Mouse (Mus musculus): ENCODE data around the gene Chrna1. TPM values are rescaled to one million over a fixed set of nuclear protein-coding genes. Genes with fewer than 3 reads are reported as not detected.

Chrna1 gene
- polyA plus RNA-seq (2012; fragmentation: generic; extraction: Trizol), result 391 TPM

GRCm38 (mm10) chr2:73580166-73580565, at the start of gene Chrna1:
Gene Chrna1, minus strand, starts transcription at chr2:73580338.
- Histone ChIP-seq H3K4me2 (ENCODE audit: low read depth) (peak within 1 kb of the TSS; percentile 89), H3K27me3 (ENCODE audit: control insufficient read depth, insufficient read depth, insufficient read length) (no peaks in the 10 kb centered on the region), H3ac (ENCODE audit: control insufficient read depth, insufficient read length) (no peak within 1 kb of the TSS), H3K4me3 (peak within 1 kb of the TSS; percentile 41), H3K36me3 (ENCODE audit: control insufficient read depth, insufficient read depth) (peaks cover 1% of the 10 kb centered on the region), H3K79me2 (ENCODE audit: control insufficient read depth, insufficient read depth) (peaks cover 39% of the 10 kb centered on the region)
- TF ChIP-seq CEBPB (IDR thresholded peaks at IDR 0.05; ENCODE audit: insufficient read depth, poor library complexity, severe bottlenecking), result peak; percentile 73; the same call in 1 of the 2 replicates
- TF ChIP-seq REST (IDR thresholded peaks at IDR 0.05; ENCODE audit: insufficient read depth, insufficient read length), result peak; percentile 28
- TF ChIP-seq USF1 (IDR thresholded peaks at IDR 0.05; ENCODE audit: low read depth), result no peak
- no peak for TF ChIP-seq MAX (IDR thresholded peaks at IDR 0.05; ENCODE audit: low read depth)
- peak; percentile 97 to 100 (median 100) for TF ChIP-seq MYOD1 (IDR thresholded peaks at IDR 0.05; ENCODE audit: control insufficient read depth in 1 of 3, insufficient read length in 2 of 3, low read depth in 2 of 3)
- TF ChIP-seq E2F4 (IDR thresholded peaks at IDR 0.05; ENCODE audit: insufficient read depth), result no peak
- peak; percentile 37 for TF ChIP-seq SRF (IDR thresholded peaks at IDR 0.05; ENCODE audit: control insufficient read depth, insufficient read length, low read depth)
- peak; percentile 100 for TF ChIP-seq TCF3 (IDR thresholded peaks at IDR 0.05; ENCODE audit: insufficient read length, low read depth)
- peak; percentile 92 for TF ChIP-seq POLR2A (IDR thresholded peaks at IDR 0.05; ENCODE audit: insufficient read length, low read depth)
- TF ChIP-seq TCF12 (IDR thresholded peaks at IDR 0.05; ENCODE audit: insufficient read depth, poor library complexity, severe bottlenecking), result peak; percentile 100
- peak; percentile 100 for TF ChIP-seq MYOG (IDR thresholded peaks at IDR 0.05; ENCODE audit: control insufficient read depth in 1 of 3, insufficient read depth in 1 of 3, insufficient read length in 2 of 3, low read depth in 2 of 3)
- peak; percentile 88 for TF ChIP-seq POLR2AphosphoS2 (IDR thresholded peaks at IDR 0.05; ENCODE audit: insufficient read length, low read depth)

DNA sequence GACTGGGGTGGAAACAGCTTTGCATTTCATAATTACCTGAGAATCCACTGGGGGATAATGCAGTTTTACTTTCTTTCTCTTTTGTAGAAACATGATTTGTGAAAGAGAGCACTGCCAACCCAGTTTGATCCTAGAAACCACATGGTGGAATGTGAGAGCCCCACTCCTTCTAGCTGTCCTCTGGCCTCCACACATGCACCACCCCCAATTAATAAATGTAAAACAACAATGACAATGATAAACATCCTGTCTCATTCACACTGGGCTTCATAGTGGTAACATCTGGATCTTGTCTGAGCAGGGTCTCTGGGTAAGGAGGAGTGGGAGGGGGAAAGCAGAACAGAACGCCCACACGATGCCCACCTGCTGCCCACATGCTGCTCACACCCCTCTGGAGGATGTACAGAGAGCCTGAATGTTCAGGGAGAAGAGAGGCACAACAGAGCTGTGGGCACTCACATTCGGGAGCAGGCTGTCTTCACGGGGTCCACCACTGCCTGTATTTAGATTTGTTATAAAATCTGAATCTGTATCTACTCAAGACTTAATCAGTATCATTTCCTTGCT, 38.4 kb upstream of the Chrna1 start:
- TF ChIP-seq CEBPB (IDR thresholded peaks at IDR 0.05; ENCODE audit: insufficient read depth, poor library complexity, severe bottlenecking), result no peak
- no peak for TF ChIP-seq E2F4 (IDR thresholded peaks at IDR 0.05; ENCODE audit: insufficient read depth)
- H3K36me3 ChIP-seq (ENCODE audit: control insufficient read depth, insufficient read depth), result peaks cover 11% of the 10 kb centered on the region

DNA sequence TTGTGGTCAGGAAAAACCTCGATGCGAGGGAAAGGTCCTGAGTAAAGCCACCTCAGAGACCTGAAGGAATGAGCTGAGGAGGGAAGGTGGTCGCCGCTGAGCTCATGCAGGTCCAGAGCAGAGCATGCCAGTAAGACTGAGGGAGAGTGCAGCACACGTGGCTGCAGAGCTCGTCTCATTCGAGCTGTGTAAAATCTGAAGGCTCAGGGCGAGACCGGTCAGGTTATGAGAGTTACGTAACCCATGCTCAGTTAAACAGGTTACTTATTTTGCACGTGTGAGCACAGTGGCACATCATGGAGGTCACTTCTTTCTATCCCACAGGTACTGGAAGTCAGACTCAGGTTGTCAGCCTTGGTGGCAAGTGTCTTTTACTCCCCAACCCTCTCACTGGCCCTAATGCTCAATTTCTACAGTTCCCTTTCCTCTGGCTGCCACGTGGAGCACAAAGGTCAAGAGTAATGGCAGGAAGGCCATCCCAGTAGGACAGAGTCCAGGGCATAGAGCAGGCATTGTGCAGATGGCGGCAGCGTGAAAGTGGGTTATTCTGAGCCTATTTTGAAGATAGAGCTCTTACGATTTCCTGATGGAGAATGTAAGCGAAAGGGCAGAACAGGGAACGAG, 36.4 kb upstream of the Chrna1 start:
- Histone ChIP-seq H3ac (ENCODE audit: control insufficient read depth, insufficient read length) (no peak overlapping the region), H3K36me3 (ENCODE audit: control insufficient read depth, insufficient read depth) (peaks cover 11% of the 10 kb centered on the region), H3K4me3 (no peak overlapping the region), H3K79me2 (ENCODE audit: control insufficient read depth, insufficient read depth) (no peaks in the 10 kb centered on the region), H3K27me3 (ENCODE audit: control insufficient read depth, insufficient read depth, insufficient read length) (no peaks in the 10 kb centered on the region), H3K4me2 (ENCODE audit: low read depth) (no peak overlapping the region)
- TF ChIP-seq CEBPB (IDR thresholded peaks at IDR 0.05; ENCODE audit: insufficient read depth, poor library complexity, severe bottlenecking), result no peak
- no peak for TF ChIP-seq MYOD1 (IDR thresholded peaks at IDR 0.05; ENCODE audit: control insufficient read depth in 1 of 3, insufficient read length in 2 of 3, low read depth in 2 of 3)
- no peak for TF ChIP-seq MYOG (IDR thresholded peaks at IDR 0.05; ENCODE audit: control insufficient read depth in 1 of 3, insufficient read depth in 1 of 3, insufficient read length in 2 of 3, low read depth in 2 of 3)
- TF ChIP-seq USF1 (IDR thresholded peaks at IDR 0.05; ENCODE audit: low read depth), result no peak
- TF ChIP-seq REST (IDR thresholded peaks at IDR 0.05; ENCODE audit: insufficient read depth, insufficient read length), result no peak
- TF ChIP-seq POLR2A (IDR thresholded peaks at IDR 0.05; ENCODE audit: insufficient read length, low read depth), result no peak
- TF ChIP-seq POLR2AphosphoS2 (IDR thresholded peaks at IDR 0.05; ENCODE audit: insufficient read length, low read depth), result no peak
- no peak for TF ChIP-seq TCF3 (IDR thresholded peaks at IDR 0.05; ENCODE audit: insufficient read length, low read depth)

More for the DNA sequence above, 38.4 kb upstream of the Chrna1 start:
- Histone ChIP-seq H3K4me3 (no peak overlapping the region), H3ac (ENCODE audit: control insufficient read depth, insufficient read length) (no peak overlapping the region), H3K27me3 (ENCODE audit: control insufficient read depth, insufficient read depth, insufficient read length) (no peaks in the 10 kb centered on the region), H3K79me2 (ENCODE audit: control insufficient read depth, insufficient read depth) (no peaks in the 10 kb centered on the region), H3K4me2 (ENCODE audit: low read depth) (no peak overlapping the region)

DNA sequence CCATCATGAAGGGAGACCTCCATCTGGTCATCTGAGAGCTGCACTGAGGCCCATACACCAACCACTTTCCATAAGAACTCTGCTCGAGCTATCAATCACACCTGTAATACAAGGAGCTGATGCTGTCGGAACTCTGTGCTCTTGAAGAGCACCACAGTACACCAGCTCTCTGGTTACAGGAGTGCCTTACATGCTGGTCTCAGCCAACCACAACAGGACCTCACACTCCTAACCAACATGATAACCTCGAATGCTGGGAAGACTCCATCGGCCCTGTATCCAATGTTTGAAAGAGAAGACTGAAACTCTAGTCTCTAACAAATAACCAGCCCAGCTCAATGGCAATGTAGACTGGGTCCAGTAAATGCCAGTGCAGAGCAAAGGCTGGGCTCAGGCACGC, 35.3 kb upstream of the Chrna1 start:
- no peaks in the 10 kb centered on the region for H3K27me3 ChIP-seq (ENCODE audit: control insufficient read depth, insufficient read depth, insufficient read length)
- no peak overlapping the region for H3ac ChIP-seq (ENCODE audit: control insufficient read depth, insufficient read length)
- H3K4me3 ChIP-seq, result no peak overlapping the region
- no peak overlapping the region for H3K4me2 ChIP-seq (ENCODE audit: low read depth)
- TF ChIP-seq MYOG (IDR thresholded peaks at IDR 0.05; ENCODE audit: control insufficient read depth in 1 of 3, insufficient read depth in 1 of 3, insufficient read length in 2 of 3, low read depth in 2 of 3) (no peak), TCF12 (IDR thresholded peaks at IDR 0.05; ENCODE audit: insufficient read depth, poor library complexity, severe bottlenecking) (no peak), MYOD1 (IDR thresholded peaks at IDR 0.05; ENCODE audit: control insufficient read depth in 1 of 3, insufficient read length in 2 of 3, low read depth in 2 of 3) (no peak), SRF (IDR thresholded peaks at IDR 0.05; ENCODE audit: control insufficient read depth, insufficient read length, low read depth) (no peak), MAX (IDR thresholded peaks at IDR 0.05; ENCODE audit: low read depth) (no peak), USF1 (IDR thresholded peaks at IDR 0.05; ENCODE audit: low read depth) (no peak), POLR2AphosphoS2 (IDR thresholded peaks at IDR 0.05; ENCODE audit: insufficient read length, low read depth) (no peak), POLR2A (IDR thresholded peaks at IDR 0.05; ENCODE audit: insufficient read length, low read depth) (no peak), REST (IDR thresholded peaks at IDR 0.05; ENCODE audit: insufficient read depth, insufficient read length) (no peak), CEBPB (IDR thresholded peaks at IDR 0.05; ENCODE audit: insufficient read depth, poor library complexity, severe bottlenecking) (no peak), E2F4 (IDR thresholded peaks at IDR 0.05; ENCODE audit: insufficient read depth) (no peak), TCF3 (IDR thresholded peaks at IDR 0.05; ENCODE audit: insufficient read length, low read depth) (no peak)
- H3K36me3 ChIP-seq (ENCODE audit: control insufficient read depth, insufficient read depth), result peaks cover 11% of the 10 kb centered on the region
- no peaks in the 10 kb centered on the region for H3K79me2 ChIP-seq (ENCODE audit: control insufficient read depth, insufficient read depth)

All from myocyte (in vitro differentiated cells).